Mouse (Mus musculus) bone marrow, adult 2 months (tissue): ENCODE data around the gene Ggt7.

Experiments
- CTCF ChIP-seq: fragments of 200-500 bp; IDR thresholded peaks from 2 replicates; pipeline ENCODE4 v1.5.1; 2011; ENCODE audit warnings: low read length, control low read depth; ENCODE audit not compliant: control insufficient read depth, insufficient read depth
- POLR2A ChIP-seq: fragments of 200-500 bp; IDR thresholded peaks from 2 replicates; pipeline ENCODE4 v1.6.1; 2011; ENCODE audit warnings: low read depth, mild to moderate bottlenecking, control low read depth, low read length, borderline replicate concordance; ENCODE audit not compliant: control insufficient read depth

DNA sequence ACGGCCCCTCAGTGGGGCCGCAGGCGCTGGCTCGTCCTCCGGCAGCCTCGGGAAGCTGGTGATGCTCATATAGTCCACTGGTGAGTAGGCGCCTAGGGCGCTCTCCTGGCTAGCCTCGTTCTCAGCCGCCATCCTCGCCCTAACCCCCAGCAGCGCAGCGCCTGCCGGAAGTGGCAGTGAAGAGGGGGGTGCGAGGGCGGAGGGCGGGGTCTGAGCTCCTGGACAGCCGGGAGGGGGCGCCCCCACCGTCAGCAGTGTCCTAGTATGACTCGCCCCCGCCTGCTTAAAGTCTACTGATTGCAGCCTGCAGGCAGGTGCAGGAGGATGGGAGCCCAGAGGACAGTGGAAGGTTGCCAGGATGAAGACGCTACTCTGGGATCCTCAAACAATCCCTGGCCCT lies 3.4 kb downstream of the Ggt7 start:
- TF ChIP-seq POLR2A (no peak), CTCF (peak; percentile 31; the same call in 1 of the 2 replicates)
